Mouse (Mus musculus): ENCODE results near the gene Hist2h3c1.
"Not testable (repeated sequence)": the region's sequence is repeated elsewhere in the genome, so short reads cannot be mapped to it uniquely, and the experiment has no call there.

Gene Hist2h3c1

GRCm38 (mm10) chr3:96246427-96246856 is at the start of gene Hist2h3c1:
Gene Hist2h3c1 (plus strand): TSS chr3:96246685.
- DNase-seq (ENCODE audit: extremely low read depth, low read depth, low spot score) = not testable (repeated sequence)

- peak; percentile 42 for DNase-seq (ENCODE audit: extremely low read depth, low read depth, low spot score)
Measured at GRCm38 (mm10) chr3:96197129-96197749, 49.2 kb upstream of the Hist2h3c1 start.

GRCm38 (mm10) chr3:96198181-96198580 is 48.3 kb upstream of the Hist2h3c1 start:
- no peak for DNase-seq (ENCODE audit: extremely low read depth, low read depth, low spot score)

GRCm38 (mm10) chr3:96198601-96199251 is 47.8 kb upstream of the Hist2h3c1 start:
- DNase-seq (ENCODE audit: extremely low read depth, low read depth, low spot score) = not testable (repeated sequence)

GRCm38 (mm10) chr3:96199731-96200130 is 46.8 kb upstream of the Hist2h3c1 start:
- no peak for DNase-seq (ENCODE audit: extremely low read depth, low read depth, low spot score)

GRCm38 (mm10) chr3:96207819-96208218 is 38.7 kb upstream of the Hist2h3c1 start:
- no peak for DNase-seq (ENCODE audit: extremely low read depth, low read depth, low spot score)

- DNase-seq (ENCODE audit: extremely low read depth, low read depth, low spot score) = no peak
Measured at GRCm38 (mm10) chr3:96209242-96209641, 37.2 kb upstream of the Hist2h3c1 start.

- DNase-seq (ENCODE audit: extremely low read depth, low read depth, low spot score) = no peak
Measured at GRCm38 (mm10) chr3:96219191-96219641, 27.3 kb upstream of the Hist2h3c1 start.

- peak; percentile 65 for DNase-seq (ENCODE audit: extremely low read depth, low read depth, low spot score)
Measured at GRCm38 (mm10) chr3:96219661-96220130, 26.8 kb upstream of the Hist2h3c1 start, which contains the start of the genes Bola1 and Hist2h2ab. Gene Bola1 (minus strand): TSS chr3:96219709. Gene Hist2h2ab (plus strand): TSS chr3:96219865.

- DNase-seq (ENCODE audit: extremely low read depth, low read depth, low spot score) = not testable (repeated sequence)
Measured at GRCm38 (mm10) chr3:96220131-96220764, 26.2 kb upstream of the Hist2h3c1 start.

- DNase-seq (ENCODE audit: extremely low read depth, low read depth, low spot score) = peak; percentile 75
Measured at GRCm38 (mm10) chr3:96220765-96221639, 25.5 kb upstream of the Hist2h3c1 start, which contains the start of the genes Hist2h2ac and Hist2h2be. Gene Hist2h2ac (minus strand): TSS chr3:96220880. Gene Hist2h2be (plus strand): TSS chr3:96221119.

- DNase-seq (ENCODE audit: extremely low read depth, low read depth, low spot score) = no peak
Measured at GRCm38 (mm10) chr3:96221640-96222038, 24.8 kb upstream of the Hist2h3c1 start.

- DNase-seq (ENCODE audit: extremely low read depth, low read depth, low spot score) = no peak
Measured at GRCm38 (mm10) chr3:96222774-96223173, 23.7 kb upstream of the Hist2h3c1 start.

GRCm38 (mm10) chr3:96225421-96225820 is 21.1 kb upstream of the Hist2h3c1 start:
- DNase-seq (ENCODE audit: extremely low read depth, low read depth, low spot score) = no peak

GRCm38 (mm10) chr3:96226695-96227648 is 19.5 kb upstream of the Hist2h3c1 start:
- DNase-seq (ENCODE audit: extremely low read depth, low read depth, low spot score) = no peak

GRCm38 (mm10) chr3:96228828-96229227 is 17.7 kb upstream of the Hist2h3c1 start:
- no peak for DNase-seq (ENCODE audit: extremely low read depth, low read depth, low spot score)

GRCm38 (mm10) chr3:96230404-96230803 is 16.1 kb upstream of the Hist2h3c1 start:
- no peak for DNase-seq (ENCODE audit: extremely low read depth, low read depth, low spot score)

- DNase-seq (ENCODE audit: extremely low read depth, low read depth, low spot score) = no peak
Measured at GRCm38 (mm10) chr3:96230910-96231757, 15.4 kb upstream of the Hist2h3c1 start.

- no peak for DNase-seq (ENCODE audit: extremely low read depth, low read depth, low spot score)
Measured at GRCm38 (mm10) chr3:96231758-96232120, 14.7 kb upstream of the Hist2h3c1 start.
